Mouse (Mus musculus) liver, adult 2 months (tissue): ENCODE measurements around the gene Olfr611. TPM values are rescaled to one million over a fixed set of nuclear protein-coding genes. Genes with fewer than 3 reads are reported as not detected.
"Not testable (repeated sequence)": the region's sequence is repeated elsewhere in the genome, so short reads cannot be mapped to it uniquely, and the experiment has no call there.

Experiments
- DNase-seq: peaks from one replicate; pipeline ENCODE4 v3.0.0-alpha.2; 2011; ENCODE audit warnings: low read depth, low spot score; ENCODE audit errors: extremely low read depth
- H3K27ac ChIP-seq: fragments of 200-500 bp; replicated peaks from 2 replicates; pipeline ENCODE4 v1.5.1; 2012; ENCODE audit warnings: low read depth, mild to moderate bottlenecking, control low read depth, inconsistent platforms, low read length; ENCODE audit not compliant: insufficient read depth
- H3K27me3 ChIP-seq: fragments of 200-500 bp; 2 replicates; pipeline ENCODE4 v1.6.1; 2012; ENCODE audit warnings: mild to moderate bottlenecking, moderate library complexity, low read length, inconsistent platforms; ENCODE audit not compliant: control insufficient read depth, insufficient read depth
- H3K36me3 ChIP-seq: fragments of 200-500 bp; 2 replicates; pipeline ENCODE4 v1.6.1; 2012; ENCODE audit warnings: low read length, inconsistent platforms; ENCODE audit not compliant: control insufficient read depth, insufficient read depth
- H3K4me1 ChIP-seq: fragments of 200-500 bp; 2 replicates; pipeline ENCODE4 v1.6.1; 2011; ENCODE audit warnings: low read length; ENCODE audit not compliant: control insufficient read depth, insufficient read depth
- H3K4me3 ChIP-seq: fragments of 200-500 bp; 2 replicates; pipeline ENCODE4 v1.5.1; 2011; ENCODE audit warnings: low read depth, mild to moderate bottlenecking, control low read depth, low read length, moderate library complexity; ENCODE audit not compliant: insufficient read depth
- H3K79me2 ChIP-seq: fragments of 200-500 bp; 2 replicates; pipeline ENCODE4 v1.6.1; 2012; ENCODE audit warnings: inconsistent platforms, mild to moderate bottlenecking, low read length, moderate library complexity; ENCODE audit not compliant: control insufficient read depth, insufficient read depth
- H3K9ac ChIP-seq: fragments of 200-500 bp; 2 replicates; pipeline ENCODE4 v1.6.1; 2012; ENCODE audit warnings: low read depth, mild to moderate bottlenecking, control low read depth, inconsistent platforms, low read length
- CTCF ChIP-seq: fragments of 200-500 bp; IDR thresholded peaks from 2 replicates; pipeline ENCODE4 v1.5.1; 2011; ENCODE audit warnings: low read depth, low read length, control low read depth
- POLR2A ChIP-seq: fragments of 200-500 bp; IDR thresholded peaks from 2 replicates; pipeline ENCODE4 v1.6.1; 2011; ENCODE audit warnings: low read length, control low read depth; ENCODE audit not compliant: insufficient read depth; ENCODE audit errors: extremely low read depth
- WGBS: fragments of 180-500 bp; shearing (Covaris S2); methylation state at CpG from one replicate; pipeline ENCODE4 v1.1.7; 2018; 5-methylcytosine and 5-hydroxymethylcytosine counted together
- polyA plus RNA-seq: library from polyadenylated mRNA; depleted of rRNA; stranded (reverse); fragments of >200 nt; gene quantifications from 2 replicates; pipeline ENCODE4 v1.2.3, GENCODE M21; 2012; rRNA removed
- total RNA-seq: library from RNA; depleted of rRNA; stranded (reverse); fragments of >200 nt; gene quantifications from 2 replicates; pipeline ENCODE4 v1.2.3, GENCODE M21; 2014; rRNA removed

The Olfr611 gene
- total RNA-seq (not detected in 2 replicates), polyA plus RNA-seq (not detected in 2 replicates)

GRCm38 (mm10) chr7:103520746-103521145 lies at the start of gene Olfr611:
TSS of gene Olfr611 (minus strand) at chr7:103520846.
- H3K9ac ChIP-seq, H3K36me3 ChIP-seq, H3K4me1 ChIP-seq, H3K27ac ChIP-seq, DNase-seq, H3K4me3 ChIP-seq, H3K27me3 ChIP-seq, H3K79me2 ChIP-seq: not testable (repeated sequence)
- 47% methylated on average over 1 of the region's 1 CpGs for WGBS

DNA sequence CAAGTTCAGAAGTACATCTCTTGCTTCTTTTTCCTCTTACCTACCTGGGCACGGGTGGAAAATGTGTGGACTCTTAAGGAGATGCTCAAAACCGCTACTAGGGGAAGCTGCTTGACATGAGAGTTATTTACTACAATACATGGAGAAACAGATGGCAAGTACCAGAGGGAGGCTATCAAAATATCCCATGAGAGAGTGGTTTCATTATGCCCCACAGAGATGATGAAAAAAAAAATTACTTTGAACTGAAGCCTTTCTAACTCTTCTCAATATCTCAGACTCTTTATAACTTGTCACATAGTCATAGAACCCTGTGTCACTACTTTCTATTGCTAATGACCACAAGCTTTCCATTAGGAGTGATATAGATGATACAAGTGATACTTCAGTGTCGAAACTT lies 48.4 kb upstream of the Olfr611 start, which contains the start of gene Olfr616:
Olfr616 (minus strand) TSS at position 101 of the 400 bp plus-strand sequence.
- no peaks in the 10 kb centered on the region for H3K4me1 ChIP-seq
- no peak within 1 kb of the TSS for H3K9ac ChIP-seq
- WGBS, result 69% methylated on average over 3 of the region's 3 CpGs
- no peaks in the 10 kb centered on the region for H3K36me3 ChIP-seq
- no peak for DNase-seq
- no peaks in the 10 kb centered on the region for H3K79me2 ChIP-seq
- no peak within 1 kb of the TSS for H3K4me3 ChIP-seq
- H3K27ac ChIP-seq, result no peak within 1 kb of the TSS
- no peaks in the 10 kb centered on the region for H3K27me3 ChIP-seq
- TF ChIP-seq CTCF, result no peak
- TF ChIP-seq POLR2A, result no peak

GRCm38 (mm10) chr7:103555779-103556178 lies 35.1 kb upstream of the Olfr611 start, which contains the start of gene Olfr615:
TSS of gene Olfr615 (plus strand) at chr7:103556079.
- H3K27me3 ChIP-seq, result no peaks in the 10 kb centered on the region
- no peak for TF ChIP-seq POLR2A
- no peak for TF ChIP-seq CTCF
- no peak within 1 kb of the TSS for H3K9ac ChIP-seq
- no peak within 1 kb of the TSS for H3K4me3 ChIP-seq
- H3K4me1 ChIP-seq, result no peaks in the 10 kb centered on the region
- H3K36me3 ChIP-seq, result no peaks in the 10 kb centered on the region
- no peak for DNase-seq
- H3K79me2 ChIP-seq, result no peaks in the 10 kb centered on the region
- H3K27ac ChIP-seq, result no peak within 1 kb of the TSS
- WGBS, result 74% methylated on average over 2 of the region's 2 CpGs

DNA sequence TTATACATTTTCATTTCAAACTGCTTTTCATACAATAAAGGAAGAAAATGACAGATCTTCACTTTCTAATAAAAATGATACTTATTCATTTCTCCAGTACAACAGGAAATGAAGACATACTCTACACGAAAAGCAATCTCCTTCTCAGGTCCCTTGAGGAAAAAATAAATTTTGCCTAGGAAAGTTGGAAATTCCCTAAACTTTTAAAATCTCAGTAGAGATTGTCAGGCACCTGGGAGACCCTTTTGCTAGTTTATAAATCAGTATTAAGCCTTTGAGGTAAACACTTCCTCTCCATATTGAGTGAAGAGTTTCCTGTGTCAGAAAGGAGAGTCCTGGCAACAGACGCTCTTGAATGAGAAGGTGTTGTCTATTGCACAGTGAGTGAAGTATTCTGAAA lies 27.1 kb upstream of the Olfr611 start, which contains the start of gene Olfr613:
Olfr613 (plus strand) TSS at position 301 of the 400 bp plus-strand sequence.
- H3K9ac ChIP-seq, result no peak within 1 kb of the TSS
- no peaks in the 10 kb centered on the region for H3K36me3 ChIP-seq
- no peak within 1 kb of the TSS for H3K27ac ChIP-seq
- no peaks in the 10 kb centered on the region for H3K27me3 ChIP-seq
- H3K4me1 ChIP-seq, result no peaks in the 10 kb centered on the region
- no peak for DNase-seq
- 78% methylated on average over 2 of the region's 2 CpGs for WGBS
- no peaks in the 10 kb centered on the region for H3K79me2 ChIP-seq
- TF ChIP-seq CTCF (no peak), POLR2A (no peak)
- H3K4me3 ChIP-seq, result no peak within 1 kb of the TSS

- H3K9ac ChIP-seq, H3K4me3 ChIP-seq, H3K27ac ChIP-seq, DNase-seq, H3K36me3 ChIP-seq, H3K27me3 ChIP-seq, H3K79me2 ChIP-seq, H3K4me1 ChIP-seq: not testable (repeated sequence)
- 75% methylated on average over 2 of the region's 2 CpGs for WGBS
Observed at GRCm38 (mm10) chr7:103542617-103543016, 22.0 kb upstream of the Olfr611 start, which contains the start of gene Olfr612. TSS of gene Olfr612 (minus strand) at chr7:103542717.

- WGBS, result 80% methylated on average over 2 of the region's 2 CpGs
- TF ChIP-seq POLR2A (no peak), CTCF (no peak)
- no peaks in the 10 kb centered on the region for H3K27me3 ChIP-seq
- no peaks in the 10 kb centered on the region for H3K36me3 ChIP-seq
- no peaks in the 10 kb centered on the region for H3K79me2 ChIP-seq
- H3K4me3 ChIP-seq, result no peak within 1 kb of the TSS
- no peak within 1 kb of the TSS for H3K27ac ChIP-seq
- H3K9ac ChIP-seq, result no peak within 1 kb of the TSS
- no peak for DNase-seq
- H3K4me1 ChIP-seq, result no peaks in the 10 kb centered on the region
Observed at GRCm38 (mm10) chr7:103512022-103512421, 8.6 kb downstream of the Olfr611 start, which contains the start of gene Olfr610. TSS of gene Olfr610 (minus strand) at chr7:103512122.
